Mouse (Mus musculus): ENCODE measurements around the gene Npff. TPM values are rescaled to one million over a fixed set of nuclear protein-coding genes. Genes with fewer than 3 reads are reported as not detected.
A peak's percentile ranks its signal among the peaks of the same experiment; 100 is the strongest.

Npff gene
- polyA plus RNA-seq, 1 experiment from 2014 or later = 2.1 TPM

- H3K4me3 ChIP-seq (ENCODE audit: control insufficient read depth in 1 of 2, insufficient read depth in 1 of 2, low read depth in 1 of 2, low read length in 2 of 2) = no peak overlapping the region
- H3K36me3 ChIP-seq (ENCODE audit: control insufficient read depth, insufficient read depth, low read length) = peaks cover 98% of the 10 kb centered on the region
- H3K4me2 ChIP-seq (ENCODE audit: low read length) = no peak overlapping the region
- H3K9me3 ChIP-seq (ENCODE audit: control insufficient read depth, low read length) = no peaks in the 10 kb centered on the region
- 89% methylated on average over 3 of the region's 3 CpGs for WGBS
- H3K27ac ChIP-seq (replicated peaks in 1 of 2; ENCODE audit: control insufficient read depth in 1 of 2, insufficient read depth in 1 of 2, low read depth in 2 of 2, low read length in 2 of 2) = no peak overlapping the region
- no peak for ATAC-seq (ENCODE audit: insufficient number of reproducible peaks, insufficient read depth, low FRiP score, low read depth)
- H3K9ac ChIP-seq (ENCODE audit: low read length) = no peak overlapping the region
- H3K4me1 ChIP-seq (ENCODE audit: control insufficient read depth in 2 of 2, insufficient read depth in 2 of 2, low read length in 2 of 2) = no peaks in the 10 kb centered on the region
- H3K27me3 ChIP-seq (ENCODE audit: control insufficient read depth, insufficient read depth, low read length) = no peaks in the 10 kb centered on the region
Measured at GRCm38 (mm10) chr15:102498322-102498721, 26.4 kb downstream of the Npff start.

GRCm38 (mm10) chr15:102487664-102488063 lies 37.1 kb downstream of the Npff start:
- Histone ChIP-seq H3K9me3 (ENCODE audit: control insufficient read depth, low read length) (no peaks in the 10 kb centered on the region), H3K4me1 (ENCODE audit: control insufficient read depth in 2 of 2, insufficient read depth in 2 of 2, low read length in 2 of 2) (peaks cover 2 to 12% of the 10 kb centered on the region in 2 experiments), H3K27ac (replicated peaks in 1 of 2; ENCODE audit: control insufficient read depth in 1 of 2, insufficient read depth in 1 of 2, low read depth in 2 of 2, low read length in 2 of 2) (no peak overlapping the region), H3K4me2 (ENCODE audit: low read length) (no peak overlapping the region), H3K27me3 (ENCODE audit: control insufficient read depth, insufficient read depth, low read length) (no peaks in the 10 kb centered on the region), H3K4me3 (ENCODE audit: control insufficient read depth in 1 of 2, insufficient read depth in 1 of 2, low read depth in 1 of 2, low read length in 2 of 2) (no peak overlapping the region), H3K9ac (ENCODE audit: low read length) (no peak overlapping the region), H3K36me3 (ENCODE audit: control insufficient read depth, insufficient read depth, low read length) (peaks cover 95% of the 10 kb centered on the region)
- WGBS = 77% methylated on average over 1 of the region's 1 CpGs
- no peak for ATAC-seq (ENCODE audit: insufficient number of reproducible peaks, insufficient read depth, low FRiP score, low read depth)

GRCm38 (mm10) chr15:102485853-102486252 lies 38.9 kb downstream of the Npff start:
- Histone ChIP-seq H3K27me3 (ENCODE audit: control insufficient read depth, insufficient read depth, low read length) (no peaks in the 10 kb centered on the region), H3K4me1 (ENCODE audit: control insufficient read depth in 2 of 2, insufficient read depth in 2 of 2, low read length in 2 of 2) (peaks cover 2 to 24% of the 10 kb centered on the region in 2 experiments), H3K9ac (ENCODE audit: low read length) (no peak overlapping the region), H3K9me3 (ENCODE audit: control insufficient read depth, low read length) (no peaks in the 10 kb centered on the region), H3K4me2 (ENCODE audit: low read length) (no peak overlapping the region), H3K4me3 (ENCODE audit: control insufficient read depth in 1 of 2, insufficient read depth in 1 of 2, low read depth in 1 of 2, low read length in 2 of 2) (no peak overlapping the region), H3K36me3 (ENCODE audit: control insufficient read depth, insufficient read depth, low read length) (peaks cover 96% of the 10 kb centered on the region), H3K27ac (replicated peaks in 1 of 2; ENCODE audit: control insufficient read depth in 1 of 2, insufficient read depth in 1 of 2, low read depth in 2 of 2, low read length in 2 of 2) (no peak overlapping the region)
- 84% methylated on average over 12 of the region's 12 CpGs for WGBS
- ATAC-seq (ENCODE audit: insufficient number of reproducible peaks, insufficient read depth, low FRiP score, low read depth) = no peak

GRCm38 (mm10) chr15:102483136-102483535 lies 41.6 kb downstream of the Npff start:
- 42% methylated on average over 3 of the region's 3 CpGs for WGBS
- Histone ChIP-seq H3K9me3 (ENCODE audit: control insufficient read depth, low read length) (no peaks in the 10 kb centered on the region), H3K4me1 (ENCODE audit: control insufficient read depth in 2 of 2, insufficient read depth in 2 of 2, low read length in 2 of 2) (peaks cover 2 to 24% of the 10 kb centered on the region in 2 experiments), H3K4me2 (ENCODE audit: low read length) (peak overlapping the region; percentile 17; the same call in 1 of the 2 replicates), H3K27me3 (ENCODE audit: control insufficient read depth, insufficient read depth, low read length) (no peaks in the 10 kb centered on the region), H3K4me3 (ENCODE audit: control insufficient read depth in 1 of 2, insufficient read depth in 1 of 2, low read depth in 1 of 2, low read length in 2 of 2) (no peak overlapping the region), H3K36me3 (ENCODE audit: control insufficient read depth, insufficient read depth, low read length) (peaks cover 95% of the 10 kb centered on the region), H3K9ac (ENCODE audit: low read length) (no peak overlapping the region), H3K27ac (replicated peaks in 1 of 2; ENCODE audit: control insufficient read depth in 1 of 2, insufficient read depth in 1 of 2, low read depth in 2 of 2, low read length in 2 of 2) (no peak overlapping the region; a peak in 2 of 4 replicates)
- no peak for ATAC-seq (ENCODE audit: insufficient number of reproducible peaks, insufficient read depth, low FRiP score, low read depth)

GRCm38 (mm10) chr15:102474520-102474919 lies 50.2 kb downstream of the Npff start:
- 74% methylated on average over 2 of the region's 2 CpGs for WGBS
- H3K4me3 ChIP-seq (ENCODE audit: control insufficient read depth in 1 of 2, insufficient read depth in 1 of 2, low read depth in 1 of 2, low read length in 2 of 2) = no peak overlapping the region
- ATAC-seq (ENCODE audit: insufficient number of reproducible peaks, insufficient read depth, low FRiP score, low read depth) = no peak
- H3K9me3 ChIP-seq (ENCODE audit: control insufficient read depth, low read length) = no peaks in the 10 kb centered on the region
- no peak overlapping the region for H3K4me2 ChIP-seq (ENCODE audit: low read length)
- H3K4me1 ChIP-seq (ENCODE audit: control insufficient read depth in 2 of 2, insufficient read depth in 2 of 2, low read length in 2 of 2) = peaks cover 2 to 18% of the 10 kb centered on the region in 2 experiments; a peak in 3 of 4 replicates
- H3K9ac ChIP-seq (ENCODE audit: low read length) = no peak overlapping the region
- H3K36me3 ChIP-seq (ENCODE audit: control insufficient read depth, insufficient read depth, low read length) = peaks cover 68% of the 10 kb centered on the region
- no peaks in the 10 kb centered on the region for H3K27me3 ChIP-seq (ENCODE audit: control insufficient read depth, insufficient read depth, low read length)
- H3K27ac ChIP-seq (replicated peaks in 1 of 2; ENCODE audit: control insufficient read depth in 1 of 2, insufficient read depth in 1 of 2, low read depth in 2 of 2, low read length in 2 of 2) = no peak overlapping the region

Other genes starting within 250 kb of the Npff start
- gene Mfsd5, start 245.5 kb downstream of the Npff start, polyA plus RNA-seq (2014; fragmentation: Nextera tagmentation; extraction: Ambion mirVana) = 39.2 and 41.3 TPM in 2 replicates
- gene Espl1, start 228.7 kb downstream of the Npff start, polyA plus RNA-seq (2014; fragmentation: Nextera tagmentation; extraction: Ambion mirVana) = 13.5 and 16.2 TPM in 2 replicates
- 397 and 431 TPM in 2 replicates for gene Pfdn5, start 198.8 kb downstream of the Npff start, polyA plus RNA-seq (2014; fragmentation: Nextera tagmentation; extraction: Ambion mirVana)
- 59.9 and 72.7 TPM in 2 replicates for gene Myg1, start 193.2 kb downstream of the Npff start, polyA plus RNA-seq (2014; fragmentation: Nextera tagmentation; extraction: Ambion mirVana)
- 45.0 and 48.4 TPM in 2 replicates for gene Aaas, start 174.2 kb downstream of the Npff start, polyA plus RNA-seq (2014; fragmentation: Nextera tagmentation; extraction: Ambion mirVana)
- 0.22 TPM in 1 of 2 replicates, not detected in the other for gene Sp7, start 157.8 kb downstream of the Npff start, polyA plus RNA-seq (2014; fragmentation: Nextera tagmentation; extraction: Ambion mirVana)
- 8.0 and 8.2 TPM in 2 replicates for gene Sp1, start 118.8 kb downstream of the Npff start, polyA plus RNA-seq (2014; fragmentation: Nextera tagmentation; extraction: Ambion mirVana)
- gene Amhr2, start 79.6 kb downstream of the Npff start, polyA plus RNA-seq (2014; fragmentation: Nextera tagmentation; extraction: Ambion mirVana) = 2.1 and 3.1 TPM in 2 replicates
- 108 and 114 TPM in 2 replicates for gene Prr13, start 65.9 kb downstream of the Npff start, polyA plus RNA-seq (2014; fragmentation: Nextera tagmentation; extraction: Ambion mirVana)
- gene Pcbp2, start 54.4 kb downstream of the Npff start, polyA plus RNA-seq (2014; fragmentation: Nextera tagmentation; extraction: Ambion mirVana) = 184 and 194 TPM in 2 replicates
- gene Gm10337, start 21.2 kb downstream of the Npff start, polyA plus RNA-seq (2014; fragmentation: Nextera tagmentation; extraction: Ambion mirVana) = 4.2 TPM in 1 of 2 replicates, not detected in the other
- 10.4 and 10.7 TPM in 2 replicates for gene Map3k12, start 7.9 kb downstream of the Npff start, polyA plus RNA-seq (2014; fragmentation: Nextera tagmentation; extraction: Ambion mirVana)
- 81.7 and 83.8 TPM in 2 replicates for gene Tarbp2, start 6.8 kb downstream of the Npff start, polyA plus RNA-seq (2014; fragmentation: Nextera tagmentation; extraction: Ambion mirVana)
- not detected in 2 replicates for gene Gm28047, start 100.1 kb upstream of the Npff start, polyA plus RNA-seq (2014; fragmentation: Nextera tagmentation; extraction: Ambion mirVana)
- gene Atf7, start 100.5 kb upstream of the Npff start, polyA plus RNA-seq (2014; fragmentation: Nextera tagmentation; extraction: Ambion mirVana) = 27.0 and 29.7 TPM in 2 replicates
- 98.6 and 118 TPM in 2 replicates for gene Atp5g2, start 147.4 kb upstream of the Npff start, polyA plus RNA-seq (2014; fragmentation: Nextera tagmentation; extraction: Ambion mirVana)
- 66.2 and 66.5 TPM in 2 replicates for gene Calcoco1, start 197.2 kb upstream of the Npff start, polyA plus RNA-seq (2014; fragmentation: Nextera tagmentation; extraction: Ambion mirVana)